Mouse (Mus musculus): ENCODE results near the gene Spaar.

Spaar gene

GRCm38 (mm10) chr4:43727718-43728575 lies 1.9 kb upstream of the Spaar start:
- DNase-seq (ENCODE audit: low spot score in 2 of 2): no peak

GRCm38 (mm10) chr4:43728576-43728954 lies 1.3 kb upstream of the Spaar start:
- DNase-seq (ENCODE audit: low spot score in 2 of 2): peak; percentile 61 to 80

GRCm38 (mm10) chr4:43729126-43729525 lies 708 bp upstream of the Spaar start:
- no peak for DNase-seq (ENCODE audit: low spot score in 2 of 2)

GRCm38 (mm10) chr4:43730750-43731297 lies 990 bp downstream of the Spaar start:
- peak in 1 of 2 experiments; percentile 15 for DNase-seq (ENCODE audit: low spot score in 2 of 2)

GRCm38 (mm10) chr4:43732171-43732570 lies 2.3 kb downstream of the Spaar start:
- DNase-seq (ENCODE audit: low spot score in 2 of 2): no peak

- no peak for DNase-seq (ENCODE audit: low spot score in 2 of 2)
Observed at GRCm38 (mm10) chr4:43733186-43733585, 3.4 kb downstream of the Spaar start.

- DNase-seq (ENCODE audit: low spot score in 2 of 2): no peak
Observed at GRCm38 (mm10) chr4:43737144-43737543, 7.3 kb downstream of the Spaar start.

- no peak for DNase-seq (ENCODE audit: low spot score in 2 of 2)
Observed at GRCm38 (mm10) chr4:43738989-43739674, 9.3 kb downstream of the Spaar start.

GRCm38 (mm10) chr4:43741526-43741925 lies 11.7 kb downstream of the Spaar start:
- no peak for DNase-seq (ENCODE audit: low spot score in 2 of 2)

- DNase-seq (ENCODE audit: low spot score in 2 of 2): no peak
Observed at GRCm38 (mm10) chr4:43742637-43743036, 12.8 kb downstream of the Spaar start.

GRCm38 (mm10) chr4:43743099-43743498 lies 13.3 kb downstream of the Spaar start:
- DNase-seq (ENCODE audit: low spot score in 2 of 2): no peak

- no peak for DNase-seq (ENCODE audit: low spot score in 2 of 2)
Observed at GRCm38 (mm10) chr4:43745187-43745586, 15.4 kb downstream of the Spaar start.

- DNase-seq (ENCODE audit: low spot score in 2 of 2): no peak
Observed at GRCm38 (mm10) chr4:43757213-43757612, 27.4 kb downstream of the Spaar start.

GRCm38 (mm10) chr4:43759571-43760418 lies 30.0 kb downstream of the Spaar start:
- DNase-seq (ENCODE audit: low spot score in 2 of 2): peak in 1 of 2 experiments; percentile 28

GRCm38 (mm10) chr4:43760460-43760859 lies 30.6 kb downstream of the Spaar start:
- peak in 1 of 2 experiments; percentile 26 for DNase-seq (ENCODE audit: low spot score in 2 of 2)

GRCm38 (mm10) chr4:43761336-43761735 lies 31.5 kb downstream of the Spaar start:
- no peak for DNase-seq (ENCODE audit: low spot score in 2 of 2)

GRCm38 (mm10) chr4:43763410-43763809 lies 33.6 kb downstream of the Spaar start:
- DNase-seq (ENCODE audit: low spot score in 2 of 2): peak; percentile 41 to 56

GRCm38 (mm10) chr4:43768341-43768740 lies 38.5 kb downstream of the Spaar start:
- no peak for DNase-seq (ENCODE audit: low spot score in 2 of 2)

GRCm38 (mm10) chr4:43769374-43769773 lies 39.5 kb downstream of the Spaar start:
- no peak for DNase-seq (ENCODE audit: low spot score in 2 of 2)

GRCm38 (mm10) chr4:43770909-43771308 lies 41.1 kb downstream of the Spaar start, which contains the start of gene Olfr159:
TSS of gene Olfr159 (minus strand) at chr4:43771009.
- no peak for DNase-seq (ENCODE audit: low spot score in 2 of 2)

GRCm38 (mm10) chr4:43771626-43772025 lies 41.8 kb downstream of the Spaar start:
- DNase-seq (ENCODE audit: low spot score in 2 of 2): no peak

GRCm38 (mm10) chr4:43772304-43772703 lies 42.5 kb downstream of the Spaar start:
- DNase-seq (ENCODE audit: low spot score in 2 of 2): no peak

Measured in urinary bladder, postnatal 36 days (tissue).